Mouse (Mus musculus) hindbrain, postnatal 0 days (tissue): ENCODE measurements at regions not wholly inside any gene's neighbourhood (a gene's known extent, or its start where the extent isn't known, plus 50 kb on each side); places are given as distances from the start of the nearest gene placed in this dataset.

Source experiments
- ATAC-seq: fragments of 200-750 bp; cut with Nextera tagmentation; 2 replicates; pipeline ENCODE4 v1.8.0; 2017; ENCODE audit warnings: mild to moderate bottlenecking, moderate TSS enrichment, moderate library complexity
- DNase-seq: peaks from one replicate; pipeline ENCODE4 v3.0.0-alpha.2; 2015; ENCODE audit warnings: low spot score
- H3K27ac ChIP-seq: fragments of 300-500 bp; sonication (generic); 2 replicates; pipeline ENCODE4 v1.5.1; 2014; ENCODE audit warnings: mild to moderate bottlenecking
- H3K27me3 ChIP-seq: fragments of 300-500 bp; sonication (generic); 2 replicates; pipeline ENCODE4 v1.6.1; 2014; ENCODE audit warnings: low read length, mixed read lengths; ENCODE audit not compliant: insufficient read depth
- H3K36me3 ChIP-seq: fragments of 300-500 bp; sonication (generic); 2 replicates; pipeline ENCODE4 v1.6.1; 2014; ENCODE audit warnings: low read length, mixed read lengths; ENCODE audit not compliant: insufficient read depth
- H3K4me1 ChIP-seq: fragments of 300-500 bp; sonication (generic); 2 replicates; pipeline ENCODE4 v1.6.1; 2014; ENCODE audit warnings: antibody characterized with exemption, low read length, mixed read lengths; ENCODE audit not compliant: insufficient read depth
- H3K4me2 ChIP-seq: fragments of 300-500 bp; sonication (generic); 2 replicates; pipeline ENCODE4 v1.6.1; 2014; ENCODE audit warnings: low read depth, mild to moderate bottlenecking, low read length, moderate library complexity, mixed read lengths
- H3K4me3 ChIP-seq: fragments of 300-500 bp; sonication (generic); 2 replicates; pipeline ENCODE4 v1.5.1; 2014; ENCODE audit warnings: low read length
- H3K9ac ChIP-seq: fragments of 300-500 bp; sonication (generic); replicated peaks from 2 replicates; pipeline ENCODE4 v1.6.1; 2014; ENCODE audit warnings: mild to moderate bottlenecking, low read length, moderate library complexity, mixed read lengths
- H3K9me3 ChIP-seq: fragments of 300-500 bp; sonication (generic); 2 replicates; pipeline ENCODE4 v1.6.1; 2016; ENCODE audit warnings: low read length, mixed read lengths
- CTCF ChIP-seq: IDR thresholded peaks from 2 replicates; pipeline ENCODE4 v1.5.1; 2016; ENCODE audit warnings: antibody characterized with exemption, control low read depth, low read depth
- WGBS: fragments of 180-500 bp; shearing (Covaris S2); extraction: QIAGEN DNeasy Blood & Tissue Kit; methylation state at CpG from one replicate; pipeline ENCODE4 v1.1.7; 2014; 5-methylcytosine and 5-hydroxymethylcytosine counted together

GRCm38 (mm10) chr8:8238051-8238450 is 423.0 kb downstream of the Efnb2 start:
- H3K9me3 ChIP-seq: no peaks in the 10 kb centered on the region
- H3K4me1 ChIP-seq: peaks cover 5% of the 10 kb centered on the region; the same call in 1 of the 2 replicates
- H3K9ac ChIP-seq: no peak overlapping the region
- H3K27ac ChIP-seq: no peak overlapping the region
- TF ChIP-seq CTCF: no peak
- 94% methylated on average over 6 of the region's 6 CpGs for WGBS
- H3K27me3 ChIP-seq: no peaks in the 10 kb centered on the region
- ATAC-seq (no peak), DNase-seq (no peak)
- no peak overlapping the region for H3K4me2 ChIP-seq
- H3K36me3 ChIP-seq: no peaks in the 10 kb centered on the region
- H3K4me3 ChIP-seq: no peak overlapping the region

GRCm38 (mm10) chr8:8233616-8234015 is 427.4 kb downstream of the Efnb2 start:
- Histone ChIP-seq H3K27me3 (no peaks in the 10 kb centered on the region), H3K9ac (no peak overlapping the region), H3K4me1 (0 out of 2 replicates have a peak, but pooled peaks cover 7% of the 10 kb centered on the region), H3K27ac (no peak overlapping the region), H3K4me3 (no peak overlapping the region), H3K36me3 (no peaks in the 10 kb centered on the region), H3K4me2 (no peak overlapping the region), H3K9me3 (no peaks in the 10 kb centered on the region)
- no peak for DNase-seq
- WGBS: 64% methylated on average over 3 of the region's 3 CpGs
- ATAC-seq: no peak
- no peak for TF ChIP-seq CTCF

GRCm38 (mm10) chr8:8233156-8233555 is 427.9 kb downstream of the Efnb2 start:
- Histone ChIP-seq H3K4me1 (0 out of 2 replicates have a peak, but pooled peaks cover 7% of the 10 kb centered on the region), H3K27me3 (no peaks in the 10 kb centered on the region), H3K9ac (no peak overlapping the region), H3K4me3 (no peak overlapping the region), H3K4me2 (no peak overlapping the region), H3K27ac (no peak overlapping the region), H3K9me3 (no peaks in the 10 kb centered on the region), H3K36me3 (no peaks in the 10 kb centered on the region)
- DNase-seq (no peak), ATAC-seq (no peak)
- 81% methylated on average over 4 of the region's 4 CpGs for whole genome bisulfite sequencing
- no peak for TF ChIP-seq CTCF

DNA sequence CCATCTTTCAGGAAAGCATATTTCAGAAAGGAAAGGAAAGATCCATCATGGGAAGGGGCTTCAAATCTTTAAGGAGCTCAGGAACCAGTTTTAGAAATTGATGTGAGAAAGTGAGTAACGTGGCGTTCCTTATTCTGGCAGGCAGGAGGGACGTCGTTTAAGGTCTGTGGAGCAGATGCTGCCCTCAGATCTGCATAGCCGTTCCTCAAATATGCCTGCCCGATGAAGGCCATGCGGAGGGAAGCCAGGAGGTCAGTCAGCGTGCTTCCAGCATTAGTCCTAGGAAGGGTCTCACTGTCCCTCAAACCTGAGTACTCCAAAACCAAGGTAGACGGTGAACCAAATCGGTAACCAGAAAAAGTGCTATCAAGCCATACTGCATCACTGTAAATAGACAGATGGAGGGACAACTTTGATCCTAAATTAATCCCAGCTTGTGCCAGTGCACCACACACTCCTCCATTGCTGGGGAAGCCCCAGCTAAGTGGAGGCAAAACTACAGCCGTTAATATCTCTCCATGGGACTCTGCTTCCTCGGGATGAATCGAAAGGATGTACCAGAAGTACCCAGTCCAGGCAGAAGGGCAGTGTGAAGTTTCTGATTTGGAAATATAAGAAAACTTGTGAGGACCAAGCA is 428.9 kb downstream of the Efnb2 start:
- H3K9me3 ChIP-seq: no peaks in the 10 kb centered on the region
- WGBS: 37% methylated on average over 13 of the region's 13 CpGs

DNA sequence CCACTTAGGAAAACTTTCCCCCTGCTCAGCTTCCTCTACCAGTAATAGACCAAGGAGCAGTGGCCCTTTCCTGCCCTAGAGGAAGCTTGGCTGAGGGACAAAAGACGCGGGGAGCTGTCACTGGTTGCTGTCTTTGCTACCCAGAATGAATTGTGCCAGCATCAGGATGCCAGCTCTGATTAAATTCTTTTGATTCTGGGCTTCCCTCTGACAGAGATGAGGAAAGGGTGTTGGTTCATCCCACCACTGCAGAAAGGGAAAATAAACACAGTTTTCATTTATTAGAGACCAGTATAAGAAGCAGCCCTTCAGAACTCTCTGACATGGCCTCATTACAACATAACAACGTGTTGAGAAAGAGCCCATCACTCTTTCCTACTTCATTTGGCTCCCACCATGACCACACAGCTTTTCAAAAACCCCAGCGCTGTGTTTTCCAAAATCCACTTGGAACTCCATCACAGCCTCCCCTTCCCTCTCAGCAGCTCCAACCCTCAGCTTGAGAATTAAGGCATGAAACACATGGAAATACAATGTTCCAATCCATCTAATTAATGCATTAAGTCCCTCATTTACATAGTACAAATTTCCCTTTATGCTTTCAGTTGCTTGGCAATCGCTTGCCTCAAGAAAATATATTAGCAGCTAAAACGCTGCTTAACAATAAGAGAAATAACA is 429.6 kb downstream of the Efnb2 start:
- Histone ChIP-seq H3K27ac (no peak overlapping the region), H3K36me3 (no peaks in the 10 kb centered on the region), H3K9me3 (no peaks in the 10 kb centered on the region), H3K4me2 (peak overlapping the region; percentile 28; the same call in 1 of the 2 replicates), H3K4me1 (0 out of 2 replicates have a peak, but pooled peaks cover 7% of the 10 kb centered on the region), H3K4me3 (no peak overlapping the region), H3K27me3 (no peaks in the 10 kb centered on the region), H3K9ac (no peak overlapping the region)
- 23% methylated on average over 6 of the region's 6 CpGs for WGBS
- DNase-seq: peak; percentile 81
- TF ChIP-seq CTCF: no peak
- peak; percentile 77 for ATAC-seq

More for the DNA sequence above, 428.9 kb downstream of the Efnb2 start:
- Histone ChIP-seq H3K4me3 (no peak overlapping the region), H3K9ac (no peak overlapping the region), H3K4me1 (0 out of 2 replicates have a peak, but pooled peaks cover 7% of the 10 kb centered on the region), H3K27me3 (no peaks in the 10 kb centered on the region), H3K36me3 (no peaks in the 10 kb centered on the region), H3K27ac (peak overlapping the region; percentile 41; the same call in 1 of the 2 replicates), H3K4me2 (peak overlapping the region; percentile 28; the same call in 1 of the 2 replicates)
- ATAC-seq (no peak), DNase-seq (peak; percentile 15)
- no peak for TF ChIP-seq CTCF

GRCm38 (mm10) chr8:8225994-8226393 is 435.0 kb downstream of the Efnb2 start:
- no peak for ATAC-seq
- Histone ChIP-seq H3K27ac (no peak overlapping the region), H3K36me3 (no peaks in the 10 kb centered on the region)

More at GRCm38 (mm10) chr8:8225994-8226393, 435.0 kb downstream of the Efnb2 start:
- WGBS: 87% methylated on average over 2 of the region's 2 CpGs
- no peak overlapping the region for H3K4me3 ChIP-seq
- no peak overlapping the region for H3K4me2 ChIP-seq
- no peak for DNase-seq
- TF ChIP-seq CTCF: no peak
- H3K4me1 ChIP-seq: no peaks in the 10 kb centered on the region
- no peak overlapping the region for H3K9ac ChIP-seq
- H3K9me3 ChIP-seq: no peaks in the 10 kb centered on the region
- no peaks in the 10 kb centered on the region for H3K27me3 ChIP-seq
